Mouse (Mus musculus) left cerebral cortex, adult 11 months (tissue): ENCODE data around the gene Cdc42bpg.
A peak's percentile ranks its signal among the peaks of the same experiment; 100 is the strongest.
"Not testable (repeated sequence)": the region's sequence is repeated elsewhere in the genome, so short reads cannot be mapped to it uniquely, and the experiment has no call there.

Source experiments
- DNase-seq: peaks from one replicate; pipeline ENCODE4 v3.0.0; 2022; ENCODE audit warnings: low spot score

The Cdc42bpg gene

DNA sequence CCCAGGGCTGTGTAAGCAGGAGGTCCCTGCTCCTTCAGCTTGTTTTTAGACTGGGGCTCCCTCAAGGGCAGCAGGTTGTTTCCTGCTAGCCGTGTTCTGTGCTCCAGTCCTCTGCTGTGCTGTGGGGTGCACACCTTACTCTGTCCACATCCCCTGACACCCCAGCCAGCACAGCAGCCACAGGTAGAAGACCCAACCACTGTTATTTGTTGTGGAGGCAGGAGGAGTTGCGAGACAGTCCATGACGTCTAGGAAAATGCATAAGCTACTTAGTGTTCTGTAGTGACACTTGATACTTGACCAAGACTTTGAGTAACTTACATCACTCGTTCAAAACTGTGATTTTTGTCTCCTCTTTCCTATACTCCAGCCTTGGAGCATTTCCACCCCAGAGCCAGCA lies 7.3 kb upstream of the Cdc42bpg start:
- no peak for DNase-seq

DNA sequence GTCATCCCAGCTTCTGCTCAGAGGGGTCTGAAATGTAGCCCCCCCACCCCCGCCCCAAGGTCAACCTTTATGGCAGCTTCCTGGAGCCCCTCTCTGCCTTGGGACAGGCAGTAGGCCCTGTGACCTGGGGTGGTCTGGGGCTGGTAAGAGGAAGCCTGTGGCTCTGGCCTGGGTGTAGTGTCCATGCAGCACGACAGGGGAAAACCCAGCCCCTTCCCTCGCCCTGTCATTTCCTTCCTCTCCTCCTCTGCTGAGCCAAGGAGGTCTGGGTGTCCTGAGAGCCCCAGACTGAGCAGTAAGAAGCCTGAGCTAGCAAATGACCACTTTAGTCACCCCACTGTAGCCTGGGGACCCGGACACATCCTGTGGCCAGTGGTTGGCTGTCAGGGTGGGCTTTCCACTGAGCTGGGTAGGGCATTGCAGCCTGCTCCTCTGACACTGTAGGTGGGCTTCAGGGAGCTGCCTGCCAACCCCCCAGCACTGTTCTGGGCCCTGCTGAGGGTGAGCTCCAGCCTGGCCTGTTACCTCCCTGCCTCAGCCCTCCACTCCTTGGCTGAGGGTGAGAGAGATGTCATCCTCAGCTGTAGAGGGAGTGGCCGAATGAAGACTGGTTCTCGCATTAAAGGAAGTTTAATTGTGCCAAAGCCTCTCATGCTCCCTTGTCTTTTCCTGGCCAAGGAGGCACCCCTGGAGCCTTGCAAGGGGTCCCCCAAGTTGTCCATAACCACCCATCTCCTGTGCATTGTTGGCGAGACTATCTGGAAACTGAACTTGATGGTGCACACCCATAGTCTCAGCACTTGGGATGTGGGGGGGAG lies 6.6 kb upstream of the Cdc42bpg start:
- DNase-seq = no peak

DNA sequence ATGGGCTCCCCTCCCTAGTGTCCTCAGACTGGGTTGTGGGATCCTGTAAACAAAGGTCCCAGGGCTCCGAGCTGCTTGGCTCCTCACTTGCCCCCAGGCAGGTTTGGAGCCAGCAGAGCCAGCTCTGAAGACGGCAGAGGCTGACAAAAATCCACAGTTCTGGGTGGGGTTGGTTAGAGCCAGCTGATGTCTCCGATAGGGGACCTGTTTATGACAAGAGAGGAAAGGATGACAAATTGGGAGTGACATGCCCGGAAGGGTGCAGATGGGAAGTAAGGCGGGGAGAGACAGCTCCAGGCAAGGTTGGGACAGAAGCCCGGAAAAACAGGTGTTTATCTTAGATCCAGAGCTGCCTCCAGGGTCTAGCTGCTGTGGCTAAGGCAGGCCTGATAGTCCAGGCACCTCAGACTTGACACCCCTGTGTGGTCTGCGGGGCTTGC lies 5.8 kb upstream of the Cdc42bpg start:
- no peak for DNase-seq

DNA sequence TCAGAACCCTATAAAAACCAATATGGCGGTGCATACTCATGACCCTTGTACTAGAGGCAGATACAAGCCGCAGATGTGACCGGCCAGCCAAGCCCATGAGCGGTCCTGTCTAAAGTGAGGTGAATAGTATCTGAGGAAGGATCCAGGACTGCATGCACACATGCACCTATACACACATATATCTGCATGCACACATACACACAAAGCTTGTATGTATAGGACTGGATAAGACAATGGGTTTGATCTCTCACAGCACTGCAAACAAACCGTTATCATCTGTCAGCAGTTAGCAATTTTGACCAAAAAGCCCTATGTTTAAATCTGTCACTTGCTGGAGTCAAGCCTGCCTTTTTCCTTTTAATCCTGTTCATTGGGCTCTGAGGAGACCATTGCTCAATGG lies 4.1 kb upstream of the Cdc42bpg start:
- DNase-seq = no peak

DNA sequence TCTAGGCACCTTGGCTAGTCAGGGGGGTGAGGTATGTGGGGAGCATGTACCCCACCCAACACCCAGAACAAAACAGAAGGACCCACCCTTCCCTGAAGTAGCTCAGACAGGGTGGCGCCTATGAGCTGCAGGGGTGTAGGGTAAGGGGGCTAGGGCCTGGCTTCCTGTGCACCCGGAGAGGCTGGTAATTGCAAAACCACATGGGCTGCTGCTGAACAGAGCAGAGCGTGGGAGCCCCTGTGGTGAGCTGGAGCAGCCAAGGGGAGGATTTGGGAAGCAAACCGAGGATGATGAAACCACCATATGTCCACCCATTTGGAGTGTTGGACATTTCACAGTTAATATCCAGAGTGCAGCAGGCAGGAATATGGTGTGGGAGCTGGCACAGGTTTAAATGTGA lies 3.7 kb upstream of the Cdc42bpg start:
- DNase-seq = no peak

DNA sequence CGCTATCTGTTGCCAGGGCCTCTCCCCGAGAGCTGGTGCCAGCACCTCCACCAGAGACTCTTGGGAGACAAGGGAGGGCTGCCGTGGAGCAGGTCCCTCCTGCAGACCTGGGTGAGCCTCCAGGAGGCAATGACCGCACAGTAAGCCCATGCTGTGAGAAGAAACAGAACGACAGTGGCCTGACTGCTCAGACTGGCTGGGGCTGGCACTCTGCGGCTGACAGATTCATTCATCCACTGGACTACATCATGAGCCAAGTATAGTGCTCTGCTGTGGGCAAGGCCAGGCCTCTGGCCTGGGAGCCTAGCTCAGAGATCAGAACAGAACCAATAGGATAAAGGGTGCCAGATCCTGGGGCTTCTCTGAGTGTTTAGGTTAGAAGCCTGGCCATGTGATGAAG lies 2.4 kb upstream of the Cdc42bpg start:
- no peak for DNase-seq

DNA sequence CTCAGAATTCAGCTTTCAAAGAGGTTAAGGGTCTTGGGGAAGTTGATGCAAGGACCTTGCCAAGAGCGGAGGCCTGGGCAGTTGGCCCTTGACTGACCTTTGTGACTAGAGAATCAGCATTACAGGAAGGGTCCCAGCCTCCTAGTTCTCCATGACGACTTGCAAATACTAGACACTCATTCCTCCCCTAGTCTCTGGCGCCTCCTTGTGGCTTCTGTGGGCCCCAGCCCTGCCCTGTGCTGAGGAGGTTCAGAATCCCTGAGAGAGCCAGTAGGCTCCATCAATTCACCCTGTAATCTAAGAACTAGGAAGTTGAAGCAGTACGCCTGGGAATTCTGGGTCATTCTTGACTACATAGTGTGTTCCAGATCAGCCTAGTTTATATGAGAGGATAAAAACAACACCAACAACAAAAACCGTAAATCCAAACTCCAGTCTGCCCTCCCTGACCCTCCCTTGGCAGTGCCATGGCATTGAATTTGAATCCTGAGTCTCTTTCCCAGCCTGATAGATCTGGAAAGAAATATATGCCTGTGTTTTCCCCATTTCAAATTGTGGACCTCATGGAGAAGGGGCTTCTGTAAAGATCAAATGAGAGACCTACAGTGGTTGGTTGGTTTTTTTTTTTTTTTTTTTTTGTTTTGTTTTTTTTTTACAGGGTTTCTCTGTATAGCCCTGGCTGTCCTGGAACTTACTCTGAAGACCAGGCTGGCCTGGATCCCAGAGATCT lies 1.3 kb upstream of the Cdc42bpg start:
- DNase-seq = peak; percentile 65

DNA sequence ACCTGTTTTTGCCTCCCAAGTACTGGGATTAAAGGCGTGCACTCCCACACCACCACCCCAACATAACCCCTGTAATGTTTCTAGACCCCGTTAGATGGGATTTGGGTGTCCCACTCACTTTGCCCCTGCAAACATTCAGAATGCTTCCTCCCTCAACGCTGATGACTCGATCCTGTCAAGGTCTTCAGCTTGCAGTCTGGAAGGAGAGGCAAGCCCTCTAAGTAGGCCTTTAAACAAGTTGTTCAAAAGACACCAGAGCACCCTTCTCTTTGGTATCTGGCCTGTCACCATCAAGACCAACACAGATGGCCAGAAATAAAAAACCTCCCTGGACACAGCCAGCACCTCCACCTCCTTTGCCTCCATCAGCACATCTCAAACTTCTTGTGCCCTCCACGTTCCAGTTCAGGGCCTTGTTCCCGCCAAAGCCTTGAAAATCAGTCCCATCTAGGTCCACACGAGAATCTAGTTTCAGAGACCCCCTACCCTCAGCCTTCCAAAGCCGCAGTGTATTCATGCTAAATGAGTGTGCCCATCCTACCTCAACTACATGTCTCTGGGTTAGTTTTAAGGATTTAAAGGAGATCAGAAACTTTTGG lies 640 bp upstream of the Cdc42bpg start:
- DNase-seq = no peak

DNA sequence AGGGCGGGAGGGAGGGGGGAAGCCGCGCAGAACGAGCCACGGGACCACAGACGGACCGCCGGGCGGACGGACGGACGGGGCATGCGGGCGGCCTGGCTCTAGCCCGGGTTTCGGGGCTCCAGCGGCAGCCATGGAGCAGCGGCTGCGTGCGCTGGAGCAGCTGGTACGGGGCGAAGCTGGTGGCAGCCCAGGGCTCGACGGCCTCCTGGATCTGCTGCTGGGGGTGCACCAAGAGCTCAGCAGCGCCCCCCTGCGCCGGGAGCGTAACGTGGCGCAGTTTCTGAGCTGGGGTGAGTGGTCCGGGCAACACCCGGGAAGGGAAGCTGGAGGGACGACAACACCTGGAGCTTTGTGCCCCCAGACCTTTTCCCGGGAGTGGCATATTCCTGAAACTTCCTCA lies 330 bp downstream of the Cdc42bpg start:
- no peak for DNase-seq

DNA sequence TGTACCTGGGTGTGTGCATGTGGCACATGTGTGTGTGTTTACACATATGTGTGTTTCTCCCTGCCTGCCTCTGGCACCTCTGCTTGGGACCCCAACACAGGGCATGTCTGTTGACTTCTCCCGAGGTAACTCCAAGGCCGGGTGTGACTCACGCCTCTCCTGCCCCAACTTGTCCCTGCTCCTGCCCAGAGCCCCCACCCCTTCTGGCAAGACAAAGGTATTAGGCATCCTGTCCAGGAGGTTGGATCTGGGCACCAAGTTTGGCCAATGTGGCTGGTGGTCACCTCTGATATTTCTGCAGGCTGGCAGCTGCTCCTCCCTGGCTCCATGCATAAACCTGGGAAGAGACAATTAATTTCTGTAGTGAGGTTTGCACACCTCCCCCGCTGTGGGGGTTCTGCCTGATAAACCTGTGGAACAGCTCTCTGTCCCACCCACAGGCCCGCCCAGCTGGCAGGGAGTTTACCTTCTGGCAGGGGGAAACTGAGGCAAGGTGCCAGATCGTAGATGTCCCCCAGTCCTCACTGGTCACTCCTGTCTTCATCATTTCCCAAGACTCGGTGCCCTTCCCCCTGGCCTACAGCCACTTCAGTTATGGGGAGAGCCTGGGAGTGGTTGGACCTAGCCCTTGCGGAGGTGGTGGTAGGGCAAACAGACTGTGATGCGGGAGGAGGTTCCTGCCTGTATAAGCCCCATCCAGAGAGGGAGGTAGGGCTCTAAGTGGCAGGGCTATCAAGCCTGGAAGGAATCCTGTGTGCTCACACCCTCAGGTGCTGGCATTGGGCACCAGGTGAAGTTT lies 1.7 kb downstream of the Cdc42bpg start:
- no peak for DNase-seq

DNA sequence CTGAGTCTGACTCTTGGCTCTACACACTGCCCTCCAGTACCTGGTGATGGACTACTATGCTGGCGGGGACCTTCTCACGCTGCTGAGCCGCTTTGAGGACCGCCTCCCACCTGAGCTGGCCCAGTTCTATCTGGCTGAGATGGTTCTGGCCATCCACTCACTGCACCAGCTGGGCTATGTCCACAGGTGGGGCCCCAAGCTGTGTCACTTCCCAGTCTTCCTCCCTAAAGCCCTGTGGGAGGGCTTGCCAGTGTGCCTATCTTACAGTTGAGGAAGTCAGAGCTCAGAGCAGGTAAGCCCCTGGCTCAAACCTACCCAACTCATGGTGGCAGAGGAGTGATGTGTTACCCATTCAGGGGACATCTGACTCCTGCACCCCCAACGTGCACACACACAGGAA lies 3.9 kb downstream of the Cdc42bpg start:
- DNase-seq = no peak

DNA sequence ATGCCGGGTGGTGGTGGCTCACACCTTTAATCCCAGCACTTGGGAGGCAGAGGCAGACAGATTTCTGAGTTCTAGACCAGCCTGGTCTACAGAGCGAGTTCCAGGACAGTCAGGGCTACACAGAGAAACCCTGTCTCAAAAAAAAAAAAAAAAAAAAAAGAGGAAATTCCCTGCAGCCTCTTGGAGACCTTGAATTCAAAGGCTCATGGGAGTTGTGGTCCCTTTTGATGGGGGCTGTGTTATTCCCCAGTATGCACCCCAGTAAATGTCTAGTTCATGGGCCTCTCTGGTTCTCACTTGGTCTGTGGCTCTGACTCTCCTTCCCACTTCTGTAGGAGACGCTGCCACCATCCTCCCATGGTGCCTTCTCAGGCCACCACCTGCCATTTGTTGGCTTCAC lies 5.5 kb downstream of the Cdc42bpg start:
- not testable (repeated sequence) for DNase-seq

DNA sequence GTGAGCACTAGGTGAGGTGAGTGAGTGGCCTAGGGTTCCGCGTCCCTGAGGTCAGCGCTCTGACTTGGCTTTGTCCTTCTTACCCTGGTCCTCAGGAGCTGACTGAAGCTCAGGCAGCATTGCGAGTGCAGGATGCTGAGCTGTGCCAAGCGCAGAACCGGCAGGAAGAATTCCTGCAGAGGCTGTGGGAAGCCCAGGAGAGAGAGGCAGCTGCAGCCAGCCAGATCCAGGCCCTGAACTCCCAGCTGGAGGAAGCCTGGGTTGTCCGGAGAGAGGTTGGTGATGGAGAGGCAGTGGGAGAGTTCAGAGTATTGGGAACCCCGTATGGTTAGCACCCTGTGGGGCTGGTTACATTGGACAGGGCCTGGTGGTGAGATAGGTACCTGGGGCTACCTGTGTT lies 7.5 kb downstream of the Cdc42bpg start:
- no peak for DNase-seq

DNA sequence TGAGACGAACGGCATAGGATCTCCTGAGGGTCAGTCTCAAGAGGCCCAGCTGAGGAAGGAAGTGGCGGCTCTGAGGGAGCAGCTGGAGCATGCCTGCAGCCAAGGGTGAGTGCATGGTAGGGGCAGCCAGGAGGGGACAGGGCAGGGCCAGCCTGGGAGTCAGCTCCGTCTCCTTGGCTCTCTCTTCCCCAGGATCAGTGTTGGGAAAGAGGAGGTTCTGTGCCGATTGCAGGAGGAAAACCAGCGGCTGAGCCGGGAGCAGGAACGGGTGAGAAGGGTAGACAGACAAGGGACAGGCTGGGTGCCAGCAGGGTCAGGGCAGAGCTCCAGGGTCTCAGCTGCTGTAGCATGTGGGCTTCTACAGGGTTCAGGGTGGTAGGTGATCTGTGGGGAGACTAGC lies 8.3 kb downstream of the Cdc42bpg start:
- no peak for DNase-seq

DNA sequence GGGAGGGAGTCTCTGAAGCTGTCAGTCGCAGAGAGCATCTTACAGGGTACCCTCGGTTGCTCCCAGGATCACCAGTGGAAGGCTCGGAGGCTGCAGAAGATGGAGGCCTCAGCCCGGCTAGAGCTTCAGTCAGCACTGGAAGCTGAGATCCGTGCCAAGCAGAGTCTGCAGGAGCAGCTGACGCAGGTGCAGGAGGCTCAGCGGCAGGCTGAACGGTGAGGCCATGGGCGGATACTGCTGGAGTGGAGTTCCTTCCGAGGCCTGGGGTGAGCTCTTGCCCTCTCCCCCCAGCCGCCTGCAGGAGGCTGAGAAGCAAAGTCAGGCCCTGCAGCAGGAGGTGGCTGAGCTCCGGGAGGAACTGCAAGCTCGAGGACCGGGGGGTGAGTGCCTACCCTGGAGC lies 9.3 kb downstream of the Cdc42bpg start:
- DNase-seq = no peak

DNA sequence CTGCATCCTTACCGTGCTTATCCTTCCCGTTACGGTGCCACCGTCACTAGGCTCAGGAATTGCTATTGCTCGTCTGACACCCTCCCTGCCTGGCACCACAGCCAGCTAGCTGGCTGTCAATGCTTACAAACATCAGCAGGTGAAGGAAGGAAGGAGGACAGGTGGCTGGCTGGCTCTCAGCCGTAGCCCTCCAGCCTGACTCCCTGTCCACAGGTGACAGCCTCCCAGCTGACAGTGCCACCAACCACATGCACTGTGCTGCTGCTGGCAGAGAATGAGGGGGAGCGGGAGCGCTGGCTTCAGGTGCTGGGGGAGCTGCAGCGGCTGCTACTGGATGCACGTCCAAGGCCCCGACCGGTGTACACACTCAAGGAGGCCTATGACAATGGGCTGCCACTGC lies 11.9 kb downstream of the Cdc42bpg start:
- DNase-seq = no peak

DNA sequence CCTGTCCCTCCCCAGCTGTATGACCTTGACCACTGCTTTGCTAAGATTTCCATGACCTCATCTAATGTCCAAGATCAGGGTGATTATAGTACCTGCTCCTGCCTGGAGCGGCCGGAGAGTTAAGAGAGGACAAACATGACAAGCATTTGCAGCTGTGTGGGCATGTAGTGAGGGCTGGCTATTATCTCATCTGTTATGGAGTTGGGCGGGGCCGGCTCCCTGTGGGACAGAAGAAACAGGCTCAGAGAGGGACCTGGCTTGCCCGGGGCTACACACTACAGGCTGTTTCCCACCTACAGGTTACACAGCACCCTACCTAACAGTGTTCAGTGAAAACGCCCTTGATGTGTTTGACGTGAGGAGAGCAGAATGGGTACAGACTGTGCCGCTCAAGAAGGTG lies 15.1 kb downstream of the Cdc42bpg start:
- DNase-seq = no peak

DNA sequence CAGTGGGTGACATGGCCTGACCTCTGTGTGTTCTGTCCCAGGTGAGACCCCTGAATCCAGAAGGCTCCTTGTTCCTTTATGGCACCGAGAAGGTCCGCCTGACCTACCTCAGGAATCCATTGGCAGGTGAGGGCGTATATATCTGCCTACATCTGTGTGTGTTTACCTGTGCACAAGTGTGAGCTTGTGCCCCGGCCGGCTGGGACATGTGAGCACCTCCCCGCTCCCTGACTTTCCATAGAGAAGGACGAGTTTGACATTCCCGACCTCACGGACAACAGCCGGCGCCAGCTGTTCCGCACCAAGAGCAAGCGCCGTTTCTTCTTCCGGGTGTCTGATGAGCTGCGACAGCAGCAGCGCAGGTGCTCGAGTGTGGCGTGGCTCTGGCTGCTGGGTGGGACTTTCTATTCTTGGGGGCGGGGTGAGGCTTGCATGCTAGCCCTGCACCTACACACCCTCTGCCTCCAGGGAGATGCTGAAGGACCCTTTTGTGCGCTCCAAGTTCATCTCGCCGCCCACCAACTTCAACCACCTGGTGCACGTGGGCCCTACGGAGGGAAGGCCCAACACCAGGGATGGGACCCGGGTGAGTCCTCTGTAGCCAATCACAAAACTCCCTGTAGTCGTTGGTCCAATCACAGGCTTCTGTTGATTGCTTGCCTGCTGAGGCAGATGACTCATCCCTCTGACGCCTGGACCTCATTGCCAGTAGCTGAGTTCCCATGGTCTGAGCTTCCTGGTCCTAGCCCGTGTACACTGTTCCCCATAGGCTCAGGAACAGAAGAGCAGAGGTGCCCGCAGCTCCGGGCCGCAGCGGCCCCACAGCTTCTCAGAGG lies 15.7 kb downstream of the Cdc42bpg start:
- no peak for DNase-seq

DNA sequence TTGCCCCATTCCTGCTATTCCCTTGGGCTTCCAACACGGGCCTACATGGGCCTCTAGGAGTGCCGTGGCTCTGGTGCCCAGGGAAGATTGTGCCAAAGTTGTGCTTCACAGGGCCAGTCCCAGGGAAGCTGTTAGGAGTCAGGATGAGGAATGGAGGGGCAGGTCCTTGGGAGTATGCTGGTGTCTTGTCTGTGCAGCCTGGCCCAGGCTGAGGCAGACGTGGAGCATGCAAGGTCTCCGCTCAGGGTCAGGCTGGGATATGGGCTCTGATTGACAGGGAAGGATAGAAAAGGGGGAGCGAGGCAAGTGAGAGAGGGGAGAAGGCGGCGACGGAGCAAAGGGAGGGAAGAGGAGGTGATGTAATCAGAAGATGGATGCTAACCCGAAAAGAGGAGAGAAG lies 18.5 kb downstream of the Cdc42bpg start:
- no peak for DNase-seq

DNA sequence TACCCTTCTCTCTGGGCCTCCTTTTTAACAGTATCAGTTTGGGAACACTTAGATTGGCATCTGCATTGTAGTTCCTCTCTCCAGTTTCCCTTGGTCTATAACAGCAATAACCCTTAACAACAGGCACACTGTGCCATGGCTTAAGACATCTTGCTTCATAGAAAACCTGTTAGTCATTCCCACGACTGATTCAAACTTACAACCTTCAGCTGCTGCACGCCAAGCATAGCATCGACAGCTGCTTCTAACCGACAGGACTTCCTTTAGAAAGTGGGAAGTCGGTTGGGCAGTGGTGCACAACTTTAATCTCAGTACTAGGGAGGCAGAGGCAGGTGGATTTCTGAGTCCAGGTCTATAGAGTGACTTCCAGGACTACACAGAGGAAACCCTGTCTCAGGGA lies 24.9 kb downstream of the Cdc42bpg start:
- DNase-seq = no peak

DNA sequence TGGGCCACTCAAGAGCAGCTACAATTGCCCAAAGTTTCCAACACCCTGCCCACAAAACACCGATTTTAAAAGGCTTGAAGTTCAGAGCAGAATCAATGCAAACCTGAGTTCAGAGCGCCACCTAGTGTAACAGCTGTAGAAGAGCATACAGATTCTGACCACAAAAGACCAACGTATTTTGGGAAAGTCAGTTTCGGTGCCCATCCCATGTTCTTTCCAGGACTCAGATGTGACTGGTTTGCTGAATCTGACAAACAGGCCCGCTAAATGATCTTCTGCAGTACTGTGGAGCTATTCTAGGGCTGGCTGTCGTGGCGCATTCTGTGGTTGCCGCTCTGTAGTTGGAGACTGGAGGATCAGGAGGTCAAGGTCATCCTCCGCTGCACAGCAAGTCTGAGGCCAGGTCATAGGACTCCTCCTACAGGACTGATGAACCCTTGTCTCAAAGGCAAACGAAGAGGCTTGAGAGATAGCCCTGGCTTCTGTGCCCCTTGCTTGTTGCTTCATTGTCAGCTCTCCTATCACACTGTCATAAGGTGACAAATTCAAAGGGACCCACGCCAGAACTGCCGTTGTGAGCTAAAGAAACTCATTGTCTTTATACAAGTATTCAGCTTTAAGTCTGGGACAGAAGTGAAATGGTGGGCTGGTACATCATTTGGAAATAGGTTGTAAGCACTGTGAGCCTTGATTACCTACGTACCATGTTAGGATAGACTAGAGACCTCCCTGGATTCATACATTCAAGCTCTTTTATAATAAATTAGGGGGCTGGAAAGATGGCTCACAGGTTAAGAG lies 25.7 kb downstream of the Cdc42bpg start:
- no peak for DNase-seq
